Mouse (Mus musculus) heart, postnatal 0 days (tissue): Measurements from ENCODE around the gene Adgrv1. TPM values are rescaled to one million over a fixed set of nuclear protein-coding genes. Genes with fewer than 3 reads are reported as not detected.
"Not testable (repeated sequence)": the region's sequence is repeated elsewhere in the genome, so short reads cannot be mapped to it uniquely, and the experiment has no call there.

Source experiments
- ATAC-seq: fragments of 200-750 bp; cut with Nextera tagmentation; 2 replicates; pipeline ENCODE4 v1.8.0; 2017; ENCODE audit warnings: low read depth, moderate number of reproducible peaks, moderate library complexity; ENCODE audit not compliant: insufficient read depth
- DNase-seq: peaks from one replicate; pipeline ENCODE4 v3.0.0-alpha.2; 2016; ENCODE audit warnings: low spot score
- H3K27ac ChIP-seq: fragments of 300-500 bp; sonication (generic); 2 replicates; pipeline ENCODE4 v1.5.1; 2014; ENCODE audit warnings: low read depth, mild to moderate bottlenecking
- H3K27me3 ChIP-seq: fragments of 300-500 bp; sonication (generic); 2 replicates; pipeline ENCODE4 v1.6.1; 2014; ENCODE audit warnings: low read length, mixed read lengths; ENCODE audit not compliant: control insufficient read depth, insufficient read depth
- H3K36me3 ChIP-seq: fragments of 300-500 bp; sonication (generic); replicated peaks from 2 replicates; pipeline ENCODE4 v1.6.1; 2014; ENCODE audit warnings: low read length, mixed read lengths; ENCODE audit not compliant: control insufficient read depth, insufficient read depth
- H3K4me1 ChIP-seq: fragments of 300-500 bp; sonication (generic); 2 replicates; pipeline ENCODE4 v1.6.1; 2014; ENCODE audit warnings: antibody characterized with exemption; ENCODE audit not compliant: control insufficient read depth, insufficient read depth
- H3K4me2 ChIP-seq: fragments of 300-500 bp; sonication (generic); 2 replicates; pipeline ENCODE4 v1.6.1; 2014; ENCODE audit warnings: low read depth, mild to moderate bottlenecking, low read length, moderate library complexity
- H3K4me3 ChIP-seq: fragments of 300-500 bp; sonication (generic); 2 replicates; pipeline ENCODE4 v1.5.1; 2014; ENCODE audit warnings: low read depth, low read length
- H3K9ac ChIP-seq: fragments of 300-500 bp; sonication (generic); replicated peaks from 2 replicates; pipeline ENCODE4 v1.6.1; 2014; ENCODE audit warnings: low read depth, low read length, mixed read lengths
- H3K9me3 ChIP-seq: fragments of 300-500 bp; sonication (generic); replicated peaks from 2 replicates; pipeline ENCODE4 v1.6.1; 2016; ENCODE audit warnings: low read length; ENCODE audit not compliant: control insufficient read depth
- CTCF ChIP-seq: IDR thresholded peaks from 2 replicates; pipeline ENCODE4 v1.5.1; 2016; ENCODE audit warnings: antibody characterized with exemption, control low read depth, low read depth
- EP300 ChIP-seq: IDR thresholded peaks from 2 replicates; pipeline ENCODE4 v1.6.1; 2016; ENCODE audit warnings: antibody characterized with exemption, low read depth
- WGBS: fragments of 180-500 bp; shearing (Covaris S2); extraction: QIAGEN DNeasy Blood & Tissue Kit; methylation state at CpG from one replicate; pipeline ENCODE4 v1.1.7; 2014; 5-methylcytosine and 5-hydroxymethylcytosine counted together
- polyA plus RNA-seq: library from polyadenylated mRNA; unstranded; fragments of >200 nt; fragmentation: Nextera tagmentation; extraction: Ambion mirVana; gene quantifications from 2 replicates; pipeline ENCODE4 v1.2.1, GENCODE M21; 2015
- total RNA-seq: library from RNA; depleted of rRNA; stranded (reverse); fragments of >200 nt; gene quantifications from 2 replicates; pipeline ENCODE4 v1.2.3, GENCODE M21; 2014; ENCODE audit warnings: low replicate concordance

Adgrv1 gene
- total and polyA plus RNA-seq, 2 experiments from 2014 or later: 0.68 to 10.5 TPM

GRCm38 (mm10) chr13:81658053-81658752 lies 25.2 kb upstream of the Adgrv1 start:
- Histone ChIP-seq H3K27ac (peak overlapping the region; percentile 91), H3K4me3 (peak overlapping the region; percentile 95), H3K4me1 (peaks cover 11% of the 10 kb centered on the region; the same call in 1 of the 2 replicates), H3K9me3 (no peaks in the 10 kb centered on the region), H3K9ac (peak overlapping the region; percentile 92), H3K36me3 (no peaks in the 10 kb centered on the region), H3K27me3 (no peaks in the 10 kb centered on the region), H3K4me2 (peak overlapping the region; percentile 72)
- ATAC-seq (0 out of 2 replicates have a peak, but pooled peaks have one; percentile 1), DNase-seq (no peak)
- 5% methylated on average over 21 of the region's 21 CpGs for WGBS
- TF ChIP-seq EP300 (no peak), CTCF (no peak)

- Histone ChIP-seq H3K36me3 (no peaks in the 10 kb centered on the region), H3K27ac (peak within 1 kb of the TSS; percentile 91), H3K9me3 (no peaks in the 10 kb centered on the region), H3K4me1 (peaks cover 11% of the 10 kb centered on the region; the same call in 1 of the 2 replicates), H3K9ac (peak within 1 kb of the TSS; percentile 92), H3K27me3 (no peaks in the 10 kb centered on the region), H3K4me3 (peak within 1 kb of the TSS; percentile 95), H3K4me2 (peak within 1 kb of the TSS; percentile 72)
- ATAC-seq: peak; percentile 100
- TF ChIP-seq CTCF: no peak
- WGBS: under 1% methylated on average over 52 of the region's 73 CpGs
- DNase-seq: peak; percentile 90
Measured at GRCm38 (mm10) chr13:81657351-81658052, 24.5 kb upstream of the Adgrv1 start, which contains the start of gene Lysmd3. TSS of gene Lysmd3 (plus strand) at chr13:81657663.

GRCm38 (mm10) chr13:81657008-81657350 lies 24.0 kb upstream of the Adgrv1 start:
- peak; percentile 73; the same call in 1 of the 2 replicates for ATAC-seq
- WGBS: 18% methylated on average over 5 of the region's 5 CpGs
- TF ChIP-seq EP300 (no peak), CTCF (no peak)

GRCm38 (mm10) chr13:81656091-81656850 lies 23.3 kb upstream of the Adgrv1 start:
- WGBS: 50% methylated on average over 14 of the region's 14 CpGs

More at GRCm38 (mm10) chr13:81657008-81657350, 24.0 kb upstream of the Adgrv1 start:
- Histone ChIP-seq H3K9me3 (no peaks in the 10 kb centered on the region), H3K4me2 (peak overlapping the region; percentile 55), H3K4me3 (peak overlapping the region; percentile 95), H3K27ac (peak overlapping the region; percentile 91), H3K9ac (0 out of 2 replicates have a peak overlapping the region, but pooled peaks have one; percentile 92), H3K36me3 (no peaks in the 10 kb centered on the region), H3K27me3 (no peaks in the 10 kb centered on the region), H3K4me1 (peaks cover 11% of the 10 kb centered on the region; the same call in 1 of the 2 replicates)
- no peak for DNase-seq

GRCm38 (mm10) chr13:81650382-81650781 lies 17.4 kb upstream of the Adgrv1 start:
- not testable (repeated sequence) for DNase-seq
- 60% methylated on average over 5 of the region's 6 CpGs for WGBS

More at GRCm38 (mm10) chr13:81656091-81656850, 23.3 kb upstream of the Adgrv1 start:
- no peaks in the 10 kb centered on the region for H3K36me3 ChIP-seq
- DNase-seq: no peak
- no peak for TF ChIP-seq EP300
- no peak for TF ChIP-seq CTCF
- no peaks in the 10 kb centered on the region for H3K9me3 ChIP-seq
- peak overlapping the region; percentile 55 for H3K4me2 ChIP-seq
- no peak for ATAC-seq
- no peaks in the 10 kb centered on the region for H3K27me3 ChIP-seq
- no peak overlapping the region for H3K9ac ChIP-seq
- H3K27ac ChIP-seq: no peak overlapping the region
- peaks cover 11% of the 10 kb centered on the region; the same call in 1 of the 2 replicates for H3K4me1 ChIP-seq
- H3K4me3 ChIP-seq: no peak overlapping the region

More at GRCm38 (mm10) chr13:81650382-81650781, 17.4 kb upstream of the Adgrv1 start:
- H3K36me3 ChIP-seq, H3K4me1 ChIP-seq, H3K27ac ChIP-seq, H3K9ac ChIP-seq, H3K9me3 ChIP-seq, H3K4me2 ChIP-seq, H3K27me3 ChIP-seq, H3K4me3 ChIP-seq, ATAC-seq: not testable (repeated sequence)
